Mouse (Mus musculus): ENCODE measurements around the gene Psmg4. TPM values are rescaled to one million over a fixed set of nuclear protein-coding genes. Genes with fewer than 3 reads are reported as not detected.

Psmg4 gene
- total RNA-seq, 1 experiment from 2014 or later: 238 TPM

Other genes starting within 250 kb of the Psmg4 start
- gene Nqo2, start 198.3 kb upstream of the Psmg4 start, total RNA-seq (2017): 15.6 and 25.7 TPM in 2 replicates
- 64.7 and 66.1 TPM in 2 replicates for gene Ripk1, start 160.6 kb upstream of the Psmg4 start, total RNA-seq (2017)
- gene Serpinb6a, start 160.2 kb upstream of the Psmg4 start, total RNA-seq (2017): 32.1 and 38.1 TPM in 2 replicates
- 21.3 and 29.8 TPM in 2 replicates for gene Bphl, start 125.4 kb upstream of the Psmg4 start, total RNA-seq (2017)
- 4.8 and 7.3 TPM in 2 replicates for gene Tubb2a, start 85.0 kb upstream of the Psmg4 start, total RNA-seq (2017)
- gene Tubb2b, start 32.5 kb upstream of the Psmg4 start, total RNA-seq (2017): 0.25 TPM in 1 of 2 replicates, not detected in the other
- gene Slc22a23, start 182.2 kb downstream of the Psmg4 start, total RNA-seq (2017): 4.2 and 5.1 TPM in 2 replicates